Mouse (Mus musculus) CH12.LX (cell line): ENCODE measurements around the gene Ugdh. TPM values are rescaled to one million over a fixed set of nuclear protein-coding genes. Genes with fewer than 3 reads are reported as not detected.

Experiments
- DNase-seq: peaks from one replicate; pipeline ENCODE4 v3.0.0-alpha.2; 2013; ENCODE audit errors: extremely low read depth
- H3K27ac ChIP-seq: 2 replicates; pipeline ENCODE4 v1.5.1; 2012; ENCODE audit warnings: low read depth, mild to moderate bottlenecking, control low read depth, moderate library complexity; ENCODE audit not compliant: insufficient read depth
- H3K27me3 ChIP-seq: replicated peaks from 2 replicates; pipeline ENCODE3; 2012; ENCODE audit warnings: inconsistent platforms
- H3K36me3 ChIP-seq, 2 experiments: replicated peaks in 1 of 2; 2 replicates each; pipeline versions ENCODE3 to v1.6.1; 2012; ENCODE audit warnings: inconsistent platforms in 1 of 2, low read length in 1 of 2, mild to moderate bottlenecking in 1 of 2, mixed read lengths in 1 of 2, moderate library complexity in 1 of 2; ENCODE audit not compliant: control insufficient read depth in 1 of 2, insufficient read depth in 1 of 2
- H3K4me1 ChIP-seq, 2 experiments: 2 replicates each; pipeline ENCODE4 v1.6.1; 2012; ENCODE audit warnings: inconsistent platforms in 1 of 2, moderate library complexity in 1 of 2; ENCODE audit not compliant: insufficient read depth in 2 of 2, control insufficient read depth in 1 of 2
- H3K4me2 ChIP-seq: 2 replicates; pipeline ENCODE4 v1.6.1; 2012; ENCODE audit warnings: low read depth, mild to moderate bottlenecking, control low read depth; ENCODE audit not compliant: poor library complexity, insufficient read depth, severe bottlenecking
- H3K4me3 ChIP-seq, 3 experiments: fragments of 150-350 bp in 1 of 3; sonication (generic) in 1 of 3; replicated peaks in 1 of 3; 2 replicates each; pipeline versions ENCODE3 to v1.5.1; 2011 to 2012; ENCODE audit warnings: low read depth in 2 of 3, low read length in 2 of 3, mild to moderate bottlenecking in 2 of 3, moderate library complexity in 2 of 3, control low read depth in 1 of 3, improper control_type of control experiment in 1 of 3, inconsistent platforms in 1 of 3, mixed read lengths in 1 of 3; ENCODE audit not compliant: poor library complexity in 1 of 3
- H3K79me2 ChIP-seq: replicated peaks from 2 replicates; pipeline ENCODE4 v1.6.1; 2012; ENCODE audit warnings: mild to moderate bottlenecking, moderate library complexity; ENCODE audit not compliant: control insufficient read depth, poor library complexity, insufficient read depth, severe bottlenecking; ENCODE audit errors: extremely low read depth
- H3K9ac ChIP-seq: 2 replicates; pipeline ENCODE4 v1.6.1; 2012; ENCODE audit warnings: low read depth, mild to moderate bottlenecking, control low read depth, moderate library complexity; ENCODE audit not compliant: insufficient read depth
- H3K9me3 ChIP-seq: replicated peaks from 2 replicates; pipeline ENCODE3; 2012; ENCODE audit warnings: low read length, inconsistent platforms, mixed read lengths
- BHLHE40 ChIP-seq: IDR thresholded peaks from 2 replicates; pipeline ENCODE4 v1.6.1; 2011; ENCODE audit warnings: mild to moderate bottlenecking, low read depth, low read length, improper control_type of control experiment
- CHD1 ChIP-seq: IDR thresholded peaks from 2 replicates; pipeline ENCODE4 v1.6.1; 2012; ENCODE audit warnings: low read depth, low read length, improper control_type of control experiment, inconsistent platforms
- CHD2 ChIP-seq: IDR thresholded peaks from 2 replicates; pipeline ENCODE4 v1.6.1; 2011; ENCODE audit warnings: low read length, improper control_type of control experiment
- GABPA ChIP-seq: IDR thresholded peaks from 2 replicates; pipeline ENCODE4 v1.6.1; 2012; ENCODE audit warnings: low read depth, low read length, improper control_type of control experiment, inconsistent platforms; ENCODE audit not compliant: insufficient replicate concordance
- JUND ChIP-seq: conservative IDR thresholded peaks from 2 replicates; pipeline ENCODE4 v1.6.1; 2011; ENCODE audit warnings: low read depth, low read length, improper control_type of control experiment
- MXI1 ChIP-seq: IDR thresholded peaks from 2 replicates; pipeline ENCODE4 v1.6.1; 2011; ENCODE audit warnings: mild to moderate bottlenecking, low read depth, low read length, improper control_type of control experiment
- NELFE ChIP-seq: IDR thresholded peaks from 2 replicates; pipeline ENCODE4 v1.6.1; 2011; ENCODE audit warnings: low read depth, low read length, improper control_type of control experiment
- POLR2A ChIP-seq: IDR thresholded peaks from 2 replicates; pipeline ENCODE4 v1.6.1; 2011; ENCODE audit warnings: low read depth, mild to moderate bottlenecking, improper control_type of control experiment, low read length
- SMC3 ChIP-seq: IDR thresholded peaks from 2 replicates; pipeline ENCODE4 v1.6.1; 2011; ENCODE audit warnings: low read depth, low read length, improper control_type of control experiment
- TBP ChIP-seq: conservative IDR thresholded peaks from 2 replicates; pipeline ENCODE4 v1.6.1; 2011; ENCODE audit warnings: low read depth, low read length, improper control_type of control experiment
- USF1 ChIP-seq: IDR thresholded peaks from 2 replicates; pipeline ENCODE4 v1.6.1; 2014; ENCODE audit warnings: low read depth, mild to moderate bottlenecking, inconsistent platforms, low read length, improper control_type of control experiment
- ZNF384 ChIP-seq: IDR thresholded peaks from 2 replicates; pipeline ENCODE4 v1.6.1; 2012; ENCODE audit warnings: low read depth, low read length, improper control_type of control experiment, inconsistent platforms
- dilution Hi-C: fragments of 300-500 bp; cut with MboI; formaldehyde crosslinking; loops from 2 replicates; pipeline ENCODE4 v1.14.3; 2020; ENCODE audit warnings: low sequenced_read_pairs; ENCODE audit not compliant: extremely low pct_unique_long_range_greater_than_20kb, extremely low pct_ligation_motif_present
- in situ Hi-C: fragments of 300-500 bp; cut with MboI; formaldehyde crosslinking; loops from 3 replicates; pipeline ENCODE4 v1.14.3; 2019; ENCODE audit warnings: low sequenced_read_pairs, low pct_ligation_motif_present, low pct_unique_long_range_greater_than_20kb, mixed read lengths
- polyA plus RNA-seq: library from polyadenylated mRNA; unstranded; fragments of >175 nt; gene quantifications from 2 replicates; pipeline ENCODE4 v1.2.1, GENCODE M21; 2012; ENCODE audit warnings: low read depth; ENCODE audit not compliant: insufficient read length
- total RNA-seq, 2 experiments: library from RNA; depleted of rRNA; stranded (reverse); fragments of 300-350 nt in 1 of 2; fragments of >200 nt in 1 of 2; gene quantifications; 2 replicates each; pipeline ENCODE4 v1.2.3; 2012 to 2014

The Ugdh gene
- total and polyA plus RNA-seq, 3 experiments, result 8.9 to 45.7 (median 38.0) TPM

GRCm38 (mm10) chr5:65428321-65428720 is 7.4 kb downstream of the Ugdh start:
- Histone ChIP-seq H3K4me1 (peaks cover 2 to 36% of the 10 kb centered on the region in 2 experiments; a peak in 3 of 4 replicates), H3K36me3 (peaks cover 2 to 39% of the 10 kb centered on the region in 2 experiments), H3K79me2 (no peaks in the 10 kb centered on the region; the same call in 1 of the 2 replicates), H3K27me3 (no peaks in the 10 kb centered on the region), H3K27ac (no peak overlapping the region), H3K9ac (no peak overlapping the region), H3K9me3 (no peaks in the 10 kb centered on the region), H3K4me2 (no peak overlapping the region), H3K4me3 (no peak overlapping the region)
- in situ Hi-C loops (no loop called here), dilution Hi-C loops (no loop called here)
- DNase-seq, result no peak
- no peak for TF ChIP-seq TBP
- no peak for TF ChIP-seq JUND

- peaks cover 9 to 66% of the 10 kb centered on the region in 2 experiments for H3K36me3 ChIP-seq
- H3K27me3 ChIP-seq, result no peaks in the 10 kb centered on the region
- dilution Hi-C loops (no loop called here), in situ Hi-C loops (no loop called here)
- H3K79me2 ChIP-seq, result no peaks in the 10 kb centered on the region
- no peaks in the 10 kb centered on the region for H3K9me3 ChIP-seq
- DNase-seq, result no peak
- no peak overlapping the region for H3K4me2 ChIP-seq
- TF ChIP-seq ZNF384, result no peak
- TF ChIP-seq GABPA, result no peak
- no peak for TF ChIP-seq SMC3
- TF ChIP-seq NELFE, result no peak
- no peak for TF ChIP-seq MXI1
- TF ChIP-seq POLR2A, result no peak
- no peak for TF ChIP-seq CHD1
- no peak for TF ChIP-seq USF1
- H3K9ac ChIP-seq, result no peak overlapping the region
- no peak overlapping the region for H3K27ac ChIP-seq
- peaks cover 0 to 8% of the 10 kb centered on the region in 2 experiments; a peak in 1 of 4 replicates for H3K4me1 ChIP-seq
- H3K4me3 ChIP-seq, result no peak overlapping the region
These were observed 10.5 kb downstream of the Ugdh start for GRCm38 (mm10) chr5:65425251-65425650.

- Histone ChIP-seq H3K9ac (no peak overlapping the region), H3K36me3 (peaks cover 9 to 63% of the 10 kb centered on the region in 2 experiments), H3K4me1 (peaks cover 0 to 14% of the 10 kb centered on the region in 2 experiments; a peak in 2 of 4 replicates), H3K27me3 (no peaks in the 10 kb centered on the region), H3K4me3 (no peak overlapping the region), H3K9me3 (no peaks in the 10 kb centered on the region), H3K27ac (no peak overlapping the region), H3K4me2 (no peak overlapping the region), H3K79me2 (no peaks in the 10 kb centered on the region)
- no peak for DNase-seq
- TF ChIP-seq CHD2 (no peak), BHLHE40 (no peak)
- dilution Hi-C loops (no loop called here), in situ Hi-C loops (no loop called here)
These were observed 11.5 kb downstream of the Ugdh start for GRCm38 (mm10) chr5:65424215-65424614.
